Mouse (Mus musculus): ENCODE data around the gene Exoc3l2. TPM values are rescaled to one million over a fixed set of nuclear protein-coding genes. Genes with fewer than 3 reads are reported as not detected.
A peak's percentile ranks its signal among the peaks of the same experiment; 100 is the strongest.

Gene Exoc3l2
- polyA plus RNA-seq, 1 experiment = 41.6 TPM

DNA sequence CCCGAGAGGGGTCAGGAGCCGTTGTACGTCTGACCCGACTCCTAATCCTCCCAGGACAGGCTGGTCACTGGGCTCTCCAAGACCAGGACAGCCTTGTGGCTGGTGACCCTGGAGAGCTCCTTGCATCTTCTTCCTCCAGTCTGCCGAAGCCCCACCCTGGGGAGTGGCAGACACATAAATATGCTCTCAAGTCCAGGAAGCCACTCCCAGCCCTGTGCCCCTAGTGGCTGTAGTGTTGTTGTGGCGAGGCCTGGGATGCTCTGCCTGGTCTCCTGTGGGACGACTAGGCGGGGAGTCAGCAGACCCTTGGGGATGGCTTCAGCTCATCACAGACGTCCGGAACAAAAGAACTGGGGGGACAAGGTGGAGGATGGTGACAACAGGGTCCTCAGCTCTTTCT is 67.9 kb downstream of the Exoc3l2 start:
- Histone ChIP-seq H3K4me3 (ENCODE audit: insufficient read depth, low read depth, low read length) (no peak overlapping the region), H3K4me1 (ENCODE audit: control insufficient read depth, insufficient read depth, low read length) (no peaks in the 10 kb centered on the region), H3K36me3 (ENCODE audit: control insufficient read depth, insufficient read depth, low read length) (no peaks in the 10 kb centered on the region; the same call in 1 of the 2 replicates), H3K27ac (ENCODE audit: insufficient read depth, low read depth, low read length) (no peak overlapping the region), H3K27me3 (replicated peaks; ENCODE audit: control insufficient read depth, insufficient read depth, low read length) (no peaks in the 10 kb centered on the region)
- no peak for DNase-seq
- 67% methylated on average over 10 of the region's 10 CpGs for WGBS
- TF ChIP-seq POLR2A (IDR thresholded peaks at IDR 0.05; ENCODE audit: low read depth, low read length) = no peak
- 0 out of 2 replicates have a peak, but pooled peaks have one; percentile 5 for TF ChIP-seq CTCF (conservative IDR thresholded peaks at IDR 0.05; ENCODE audit: insufficient read depth, insufficient read length, low read depth, low read length)

DNA sequence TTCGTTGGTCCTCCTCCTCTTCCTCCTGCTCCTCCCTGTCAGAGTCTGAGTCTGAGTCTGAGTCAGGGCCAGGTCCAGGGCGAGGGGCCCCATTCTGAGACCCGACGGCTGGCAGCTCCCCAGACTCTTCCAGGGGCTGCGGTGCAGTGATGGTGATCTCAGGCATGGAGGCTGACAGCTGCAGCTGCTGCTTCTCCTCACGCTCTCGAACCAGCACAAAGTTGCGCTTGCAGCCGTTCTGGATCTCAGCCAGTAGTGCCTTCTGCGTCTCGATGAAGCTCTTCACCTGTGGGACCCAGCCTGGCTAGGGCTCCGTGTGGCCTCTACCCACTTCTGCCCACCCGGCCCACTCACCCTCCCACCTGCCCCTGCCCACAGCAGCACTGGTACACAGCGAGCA is 69.1 kb downstream of the Exoc3l2 start:
- no peaks in the 10 kb centered on the region; the same call in 1 of the 2 replicates for H3K36me3 ChIP-seq (ENCODE audit: control insufficient read depth, insufficient read depth, low read length)
- DNase-seq = no peak
- H3K4me1 ChIP-seq (ENCODE audit: control insufficient read depth, insufficient read depth, low read length) = no peaks in the 10 kb centered on the region
- no peaks in the 10 kb centered on the region for H3K27me3 ChIP-seq (replicated peaks; ENCODE audit: control insufficient read depth, insufficient read depth, low read length)
- 86% methylated on average over 14 of the region's 14 CpGs for WGBS
- no peak overlapping the region for H3K27ac ChIP-seq (ENCODE audit: insufficient read depth, low read depth, low read length)
- TF ChIP-seq POLR2A (IDR thresholded peaks at IDR 0.05; ENCODE audit: low read depth, low read length) (no peak), CTCF (conservative IDR thresholded peaks at IDR 0.05; ENCODE audit: insufficient read depth, insufficient read length, low read depth, low read length) (no peak)
- no peak overlapping the region for H3K4me3 ChIP-seq (ENCODE audit: insufficient read depth, low read depth, low read length)

DNA sequence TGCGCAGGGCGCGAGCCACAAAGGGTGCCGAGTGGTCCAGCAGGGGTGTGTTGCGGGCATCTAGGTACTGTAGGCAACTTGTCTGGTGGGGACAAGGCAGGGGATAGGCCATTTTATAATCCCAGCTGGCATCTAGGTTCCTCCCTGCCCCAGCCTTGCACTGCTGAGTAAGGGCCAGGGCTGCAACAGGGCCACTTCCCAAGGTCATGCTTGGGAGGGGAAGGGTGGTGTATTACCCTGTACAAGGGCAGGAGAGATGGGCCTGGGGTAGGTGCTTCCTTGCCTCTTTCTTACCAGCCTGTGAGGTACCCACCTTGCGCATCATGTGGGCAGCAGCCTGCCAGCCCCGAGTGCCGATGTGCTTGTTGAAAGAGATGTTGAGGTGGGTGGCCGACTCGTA is 71.5 kb downstream of the Exoc3l2 start:
- 91% methylated on average over 10 of the region's 10 CpGs for whole genome bisulfite sequencing
- Histone ChIP-seq H3K36me3 (ENCODE audit: control insufficient read depth, insufficient read depth, low read length) (no peaks in the 10 kb centered on the region; the same call in 1 of the 2 replicates), H3K27me3 (replicated peaks; ENCODE audit: control insufficient read depth, insufficient read depth, low read length) (no peaks in the 10 kb centered on the region), H3K27ac (ENCODE audit: insufficient read depth, low read depth, low read length) (no peak overlapping the region), H3K4me3 (ENCODE audit: insufficient read depth, low read depth, low read length) (no peak overlapping the region), H3K4me1 (ENCODE audit: control insufficient read depth, insufficient read depth, low read length) (no peaks in the 10 kb centered on the region)
- TF ChIP-seq CTCF (conservative IDR thresholded peaks at IDR 0.05; ENCODE audit: insufficient read depth, insufficient read length, low read depth, low read length) (no peak), POLR2A (IDR thresholded peaks at IDR 0.05; ENCODE audit: low read depth, low read length) (no peak)
- DNase-seq = no peak

DNA sequence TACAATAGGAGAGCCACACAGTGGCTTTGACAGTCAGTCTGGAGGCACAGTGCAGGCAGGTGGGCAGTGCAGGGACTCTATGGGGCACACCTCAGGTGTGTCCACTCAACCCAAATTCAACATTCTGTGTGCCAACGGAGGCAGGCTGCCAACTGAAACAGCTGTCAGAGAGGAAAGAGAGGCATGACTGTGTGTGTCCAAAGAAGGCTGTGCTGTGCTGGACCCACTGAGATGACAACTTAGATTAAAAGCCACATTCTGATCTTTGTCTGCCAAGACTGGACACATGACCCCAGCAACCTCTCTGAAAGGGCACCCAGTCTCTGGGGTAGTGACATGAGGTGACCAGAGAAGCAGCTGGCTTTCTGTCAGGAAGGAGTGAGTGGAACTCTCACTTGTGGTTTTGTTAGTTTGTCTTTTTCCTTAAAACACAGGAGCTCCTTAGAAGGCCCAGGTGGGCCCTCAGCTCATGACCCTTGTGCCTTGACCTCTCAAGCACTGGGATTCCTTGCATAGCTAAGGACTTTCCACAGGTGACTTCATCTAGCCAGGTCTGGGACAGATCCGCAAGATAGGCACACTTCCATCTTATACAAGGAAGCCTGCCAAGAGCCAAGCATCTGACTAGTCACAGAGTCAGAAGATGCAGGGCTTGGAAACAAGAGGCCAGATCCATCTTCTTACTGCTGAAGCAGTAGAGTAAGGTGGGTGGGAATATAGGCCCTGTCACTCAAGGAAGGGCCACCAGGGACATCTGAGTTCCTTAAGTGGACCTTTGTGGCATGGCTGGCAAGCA is 77.8 kb downstream of the Exoc3l2 start:
- WGBS = 36% methylated on average over 2 of the region's 2 CpGs
- Histone ChIP-seq H3K27ac (ENCODE audit: insufficient read depth, low read depth, low read length) (0 out of 2 replicates have a peak overlapping the region, but pooled peaks have one; percentile 10), H3K4me3 (ENCODE audit: insufficient read depth, low read depth, low read length) (no peak overlapping the region), H3K27me3 (replicated peaks; ENCODE audit: control insufficient read depth, insufficient read depth, low read length) (no peaks in the 10 kb centered on the region), H3K36me3 (ENCODE audit: control insufficient read depth, insufficient read depth, low read length) (no peaks in the 10 kb centered on the region), H3K4me1 (ENCODE audit: control insufficient read depth, insufficient read depth, low read length) (peaks cover 25% of the 10 kb centered on the region)
- peak; percentile 43 for DNase-seq
- TF ChIP-seq CTCF (conservative IDR thresholded peaks at IDR 0.05; ENCODE audit: insufficient read depth, insufficient read length, low read depth, low read length) (no peak), POLR2A (IDR thresholded peaks at IDR 0.05; ENCODE audit: low read depth, low read length) (no peak)

DNA sequence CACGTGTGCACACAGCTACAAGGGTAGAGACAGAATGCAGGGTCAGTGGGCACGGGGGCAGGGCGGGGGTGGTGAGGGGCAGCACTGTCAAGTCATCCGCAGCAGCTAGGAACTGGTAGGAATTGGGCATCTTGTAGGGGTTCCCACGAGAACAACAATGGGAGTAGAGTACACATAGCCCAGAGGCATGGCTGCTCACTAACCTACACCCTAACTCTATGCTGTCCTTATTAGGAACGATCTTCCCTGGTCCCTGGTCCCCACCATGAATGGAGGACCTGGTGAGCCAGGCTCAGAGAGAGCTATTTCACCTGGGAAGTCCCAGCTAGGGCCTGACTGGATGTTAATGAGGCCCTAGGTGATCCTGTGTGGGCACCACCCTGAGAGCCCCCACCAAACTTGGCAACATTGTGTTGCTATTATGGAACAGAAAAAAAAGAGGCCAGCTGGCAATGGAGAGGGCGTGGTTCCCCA is 78.6 kb downstream of the Exoc3l2 start:
- Histone ChIP-seq H3K4me3 (ENCODE audit: insufficient read depth, low read depth, low read length) (no peak overlapping the region), H3K27ac (ENCODE audit: insufficient read depth, low read depth, low read length) (no peak overlapping the region), H3K36me3 (ENCODE audit: control insufficient read depth, insufficient read depth, low read length) (no peaks in the 10 kb centered on the region), H3K27me3 (replicated peaks; ENCODE audit: control insufficient read depth, insufficient read depth, low read length) (no peaks in the 10 kb centered on the region), H3K4me1 (ENCODE audit: control insufficient read depth, insufficient read depth, low read length) (peaks cover 30% of the 10 kb centered on the region)
- WGBS = 62% methylated on average over 7 of the region's 7 CpGs
- TF ChIP-seq CTCF (conservative IDR thresholded peaks at IDR 0.05; ENCODE audit: insufficient read depth, insufficient read length, low read depth, low read length) (no peak), POLR2A (IDR thresholded peaks at IDR 0.05; ENCODE audit: low read depth, low read length) (no peak)
- DNase-seq = no peak

DNA sequence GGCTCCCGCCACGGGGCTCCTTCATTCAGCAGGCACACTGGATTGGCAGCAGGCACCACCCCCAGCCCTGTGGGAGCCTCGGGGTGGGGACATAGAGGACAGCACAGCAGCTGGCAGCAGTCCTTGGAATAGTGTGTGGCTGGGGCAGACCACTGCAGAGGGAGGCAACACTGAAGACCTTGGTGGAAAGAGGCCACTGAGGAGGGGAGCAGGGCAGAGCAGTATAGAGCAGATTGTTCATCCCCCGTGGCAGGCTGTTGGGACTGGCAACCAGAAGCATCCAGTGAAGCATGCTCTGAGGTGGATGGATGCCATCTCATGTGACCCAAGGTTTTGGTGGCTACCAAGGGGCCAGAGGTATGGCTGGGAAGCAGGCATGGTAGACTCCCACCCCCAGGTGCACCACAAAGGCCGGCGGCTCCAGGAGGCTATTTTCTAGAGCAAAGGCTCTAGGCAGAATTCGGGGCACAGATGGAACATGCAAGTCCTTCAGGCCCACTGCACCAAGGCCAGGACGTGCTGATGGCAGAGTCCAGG is 79.1 kb downstream of the Exoc3l2 start:
- TF ChIP-seq CTCF (conservative IDR thresholded peaks at IDR 0.05; ENCODE audit: insufficient read depth, insufficient read length, low read depth, low read length) (no peak), POLR2A (IDR thresholded peaks at IDR 0.05; ENCODE audit: low read depth, low read length) (no peak)
- DNase-seq = no peak

DNA sequence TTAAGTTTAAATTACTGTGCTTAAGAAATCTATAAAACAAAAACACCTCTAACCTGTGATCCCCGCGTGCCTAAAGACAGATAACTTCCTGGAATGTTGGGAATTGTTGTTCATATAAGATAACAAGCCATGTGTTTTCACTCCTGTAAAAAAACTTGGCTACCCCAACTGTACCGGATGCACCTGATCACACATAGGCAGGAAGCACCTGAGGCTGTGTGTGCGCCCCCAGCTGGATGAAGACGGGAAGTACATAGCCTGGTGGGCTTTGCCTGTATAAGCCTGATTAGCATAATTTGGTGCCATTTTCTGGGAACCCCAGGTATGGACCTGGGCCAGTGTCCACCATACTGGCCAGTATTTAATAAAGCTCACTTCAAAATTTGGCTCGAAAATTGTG is 80.5 kb downstream of the Exoc3l2 start:
- H3K27me3 ChIP-seq (replicated peaks; ENCODE audit: control insufficient read depth, insufficient read depth, low read length) = no peaks in the 10 kb centered on the region
- TF ChIP-seq POLR2A (IDR thresholded peaks at IDR 0.05; ENCODE audit: low read depth, low read length) (no peak), CTCF (conservative IDR thresholded peaks at IDR 0.05; ENCODE audit: insufficient read depth, insufficient read length, low read depth, low read length) (peak; percentile 50)
- WGBS = 46% methylated on average over 6 of the region's 6 CpGs
- H3K4me1 ChIP-seq (ENCODE audit: control insufficient read depth, insufficient read depth, low read length) = peaks cover 32% of the 10 kb centered on the region
- no peaks in the 10 kb centered on the region for H3K36me3 ChIP-seq (ENCODE audit: control insufficient read depth, insufficient read depth, low read length)
- DNase-seq = no peak
- H3K27ac ChIP-seq (ENCODE audit: insufficient read depth, low read depth, low read length) = no peak overlapping the region
- H3K4me3 ChIP-seq (ENCODE audit: insufficient read depth, low read depth, low read length) = no peak overlapping the region

More for the DNA sequence above, 79.1 kb downstream of the Exoc3l2 start:
- Histone ChIP-seq H3K36me3 (ENCODE audit: control insufficient read depth, insufficient read depth, low read length) (no peaks in the 10 kb centered on the region), H3K4me1 (ENCODE audit: control insufficient read depth, insufficient read depth, low read length) (peaks cover 32% of the 10 kb centered on the region), H3K27ac (ENCODE audit: insufficient read depth, low read depth, low read length) (no peak overlapping the region), H3K4me3 (ENCODE audit: insufficient read depth, low read depth, low read length) (no peak overlapping the region), H3K27me3 (replicated peaks; ENCODE audit: control insufficient read depth, insufficient read depth, low read length) (no peaks in the 10 kb centered on the region)
- WGBS = 46% methylated on average over 8 of the region's 8 CpGs

Measured in kidney, adult 2 months (tissue).